Mouse (Mus musculus): Measurements from ENCODE around the gene Pcyox1. TPM values are rescaled to one million over a fixed set of nuclear protein-coding genes. Genes with fewer than 3 reads are reported as not detected.

Pcyox1 gene
- polyA plus RNA-seq, 1 experiment from 2014 or later: 94.8 TPM

GRCm38 (mm10) chr6:86364442-86365141, 32.4 kb downstream of the Pcyox1 start:
- H3K9ac ChIP-seq (ENCODE audit: low read length): peak overlapping the region; percentile 41
- no peaks in the 10 kb centered on the region for H3K4me1 ChIP-seq (replicated peaks; ENCODE audit: control insufficient read depth, insufficient read depth)
- no peaks in the 10 kb centered on the region for H3K9me3 ChIP-seq (ENCODE audit: control insufficient read depth, low read length)
- TF ChIP-seq CTCF (IDR thresholded peaks at IDR 0.05; ENCODE audit: low read depth): peak; percentile 95
- TF ChIP-seq EP300 (optimal IDR thresholded peaks at IDR 0.05): no peak
- peak overlapping the region; percentile 70 for H3K4me3 ChIP-seq (ENCODE audit: low read depth, low read length)
- no peaks in the 10 kb centered on the region for H3K27me3 ChIP-seq (ENCODE audit: control insufficient read depth, insufficient read depth, low read length)
- ATAC-seq (ENCODE audit: low FRiP score, low TSS enrichment) (peak; percentile 25; the same call in 1 of the 2 replicates), DNase-seq (ENCODE audit: low spot score) (peak; percentile 71)
- H3K36me3 ChIP-seq (ENCODE audit: control insufficient read depth, insufficient read depth, low read length): no peaks in the 10 kb centered on the region
- no peak overlapping the region for H3K27ac ChIP-seq (replicated peaks)
- H3K4me2 ChIP-seq (replicated peaks; ENCODE audit: low read depth): peak overlapping the region; percentile 88
- WGBS: 3% methylated on average over 17 of the region's 17 CpGs

- H3K4me3 ChIP-seq (ENCODE audit: low read depth, low read length): no peak overlapping the region
- DNase-seq (ENCODE audit: low spot score) (no peak), ATAC-seq (ENCODE audit: low FRiP score, low TSS enrichment) (no peak)
- H3K9me3 ChIP-seq (ENCODE audit: control insufficient read depth, low read length): no peaks in the 10 kb centered on the region
- no peak overlapping the region for H3K27ac ChIP-seq (replicated peaks)
- no peak overlapping the region for H3K4me2 ChIP-seq (replicated peaks; ENCODE audit: low read depth)
- no peak overlapping the region for H3K9ac ChIP-seq (ENCODE audit: low read length)
- no peaks in the 10 kb centered on the region for H3K4me1 ChIP-seq (replicated peaks; ENCODE audit: control insufficient read depth, insufficient read depth)
- H3K36me3 ChIP-seq (ENCODE audit: control insufficient read depth, insufficient read depth, low read length): no peaks in the 10 kb centered on the region
- 88% methylated on average over 7 of the region's 7 CpGs for WGBS
- peak; percentile 40 for TF ChIP-seq CTCF (IDR thresholded peaks at IDR 0.05; ENCODE audit: low read depth)
- no peak for TF ChIP-seq EP300 (optimal IDR thresholded peaks at IDR 0.05)
- H3K27me3 ChIP-seq (ENCODE audit: control insufficient read depth, insufficient read depth, low read length): no peaks in the 10 kb centered on the region
These were observed 35.6 kb downstream of the Pcyox1 start for GRCm38 (mm10) chr6:86361373-86361772.

- Histone ChIP-seq H3K9ac (ENCODE audit: low read length) (no peak overlapping the region), H3K4me2 (replicated peaks; ENCODE audit: low read depth) (no peak overlapping the region), H3K4me1 (replicated peaks; ENCODE audit: control insufficient read depth, insufficient read depth) (no peaks in the 10 kb centered on the region), H3K36me3 (ENCODE audit: control insufficient read depth, insufficient read depth, low read length) (no peaks in the 10 kb centered on the region), H3K27me3 (ENCODE audit: control insufficient read depth, insufficient read depth, low read length) (no peaks in the 10 kb centered on the region), H3K4me3 (ENCODE audit: low read depth, low read length) (no peak overlapping the region), H3K9me3 (ENCODE audit: control insufficient read depth, low read length) (no peaks in the 10 kb centered on the region), H3K27ac (replicated peaks) (no peak overlapping the region)
- no peak for DNase-seq (ENCODE audit: low spot score)
- no peak for TF ChIP-seq CTCF (IDR thresholded peaks at IDR 0.05; ENCODE audit: low read depth)
- no peak for TF ChIP-seq EP300 (optimal IDR thresholded peaks at IDR 0.05)
- 65% methylated on average over 7 of the region's 7 CpGs for WGBS
- no peak for ATAC-seq (ENCODE audit: low FRiP score, low TSS enrichment)
These were observed 36.3 kb downstream of the Pcyox1 start for GRCm38 (mm10) chr6:86360691-86361090.

GRCm38 (mm10) chr6:86356956-86357355, 40.0 kb downstream of the Pcyox1 start:
- no peaks in the 10 kb centered on the region for H3K4me1 ChIP-seq (replicated peaks; ENCODE audit: control insufficient read depth, insufficient read depth)
- ATAC-seq (ENCODE audit: low FRiP score, low TSS enrichment) (no peak), DNase-seq (ENCODE audit: low spot score) (no peak)
- no peaks in the 10 kb centered on the region for H3K27me3 ChIP-seq (ENCODE audit: control insufficient read depth, insufficient read depth, low read length)
- H3K4me3 ChIP-seq (ENCODE audit: low read depth, low read length): no peak overlapping the region
- no peak overlapping the region for H3K4me2 ChIP-seq (replicated peaks; ENCODE audit: low read depth)
- no peak overlapping the region for H3K27ac ChIP-seq (replicated peaks)
- H3K36me3 ChIP-seq (ENCODE audit: control insufficient read depth, insufficient read depth, low read length): no peaks in the 10 kb centered on the region
- TF ChIP-seq EP300 (optimal IDR thresholded peaks at IDR 0.05): no peak
- TF ChIP-seq CTCF (IDR thresholded peaks at IDR 0.05; ENCODE audit: low read depth): no peak
- H3K9me3 ChIP-seq (ENCODE audit: control insufficient read depth, low read length): no peaks in the 10 kb centered on the region
- H3K9ac ChIP-seq (ENCODE audit: low read length): no peak overlapping the region
- 69% methylated on average over 9 of the region's 9 CpGs for WGBS

GRCm38 (mm10) chr6:86354948-86355347, 42.0 kb downstream of the Pcyox1 start:
- Histone ChIP-seq H3K9ac (ENCODE audit: low read length) (no peak overlapping the region), H3K4me2 (replicated peaks; ENCODE audit: low read depth) (no peak overlapping the region), H3K27ac (replicated peaks) (no peak overlapping the region), H3K36me3 (ENCODE audit: control insufficient read depth, insufficient read depth, low read length) (no peaks in the 10 kb centered on the region), H3K4me3 (ENCODE audit: low read depth, low read length) (no peak overlapping the region), H3K27me3 (ENCODE audit: control insufficient read depth, insufficient read depth, low read length) (no peaks in the 10 kb centered on the region), H3K9me3 (ENCODE audit: control insufficient read depth, low read length) (no peaks in the 10 kb centered on the region), H3K4me1 (replicated peaks; ENCODE audit: control insufficient read depth, insufficient read depth) (no peaks in the 10 kb centered on the region)
- DNase-seq (ENCODE audit: low spot score) (no peak), ATAC-seq (ENCODE audit: low FRiP score, low TSS enrichment) (no peak)
- WGBS: 61% methylated on average over 3 of the region's 3 CpGs
- TF ChIP-seq CTCF (IDR thresholded peaks at IDR 0.05; ENCODE audit: low read depth) (peak; percentile 30; the same call in 1 of the 2 replicates), EP300 (optimal IDR thresholded peaks at IDR 0.05) (no peak)

GRCm38 (mm10) chr6:86349257-86349656, 47.7 kb downstream of the Pcyox1 start:
- Histone ChIP-seq H3K27me3 (ENCODE audit: control insufficient read depth, insufficient read depth, low read length) (no peaks in the 10 kb centered on the region), H3K27ac (replicated peaks) (no peak overlapping the region), H3K4me1 (replicated peaks; ENCODE audit: control insufficient read depth, insufficient read depth) (no peaks in the 10 kb centered on the region), H3K4me3 (ENCODE audit: low read depth, low read length) (no peak overlapping the region), H3K4me2 (replicated peaks; ENCODE audit: low read depth) (no peak overlapping the region), H3K36me3 (ENCODE audit: control insufficient read depth, insufficient read depth, low read length) (no peaks in the 10 kb centered on the region), H3K9me3 (ENCODE audit: control insufficient read depth, low read length) (no peaks in the 10 kb centered on the region), H3K9ac (ENCODE audit: low read length) (no peak overlapping the region)
- ATAC-seq (ENCODE audit: low FRiP score, low TSS enrichment) (no peak), DNase-seq (ENCODE audit: low spot score) (no peak)
- TF ChIP-seq CTCF (IDR thresholded peaks at IDR 0.05; ENCODE audit: low read depth): peak; percentile 72
- TF ChIP-seq EP300 (optimal IDR thresholded peaks at IDR 0.05): no peak
- 59% methylated on average over 7 of the region's 7 CpGs for WGBS

Data from stomach, postnatal 0 days (tissue).